Comparison of ENCODE assay signal across 11 mouse cellular contexts in the genomic region with DNA sequence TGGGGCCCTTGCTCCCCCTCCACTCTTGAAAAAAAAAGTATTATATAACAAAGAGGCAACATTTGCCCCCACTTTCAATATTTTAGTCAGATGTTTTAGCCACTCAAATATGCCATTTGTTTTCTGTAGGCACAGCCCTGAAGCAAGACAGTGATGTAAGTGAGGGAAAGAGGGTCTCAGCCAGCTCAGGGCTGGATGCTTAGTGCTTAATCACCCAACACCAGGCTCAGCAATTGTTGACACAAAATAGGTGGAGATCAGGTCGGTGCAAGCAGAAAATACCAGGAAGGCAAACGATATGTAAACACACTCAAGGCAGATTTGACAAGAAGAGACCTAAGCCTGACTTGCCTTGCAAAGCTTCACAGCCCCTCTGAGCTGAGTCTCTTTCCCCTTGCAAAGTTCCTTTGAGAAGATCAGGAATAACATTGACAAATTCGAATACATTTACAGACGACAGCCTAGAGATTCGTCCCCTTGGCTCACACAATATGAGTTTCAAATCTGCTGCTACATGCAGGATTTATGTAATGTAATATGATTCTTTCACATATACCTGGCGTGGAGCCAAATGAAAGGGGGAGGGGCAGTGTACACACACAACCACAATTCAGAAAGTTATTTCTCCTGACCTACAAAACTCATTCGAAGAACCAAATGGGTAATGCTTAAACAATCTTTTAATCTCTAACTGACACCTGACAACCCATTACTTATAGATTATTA.
DNase-seq lines count a peak whose midpoint lies in the region; ATAC-seq and TF ChIP-seq lines count a peak whose summit lies in the region.
"Had no signal": no experiment of that assay in that cellular context is flagged by ENCODE, and none has a peak within 500 bp of the region (broad histone marks: within the 10 kb centered on the region; RNA-seq: fewer than 3 reads in every experiment).

No protein-coding gene starts in this region.

- H3K27me3 ChIP-seq in hindbrain, embryonic 15.5 days = no peaks in the 10 kb centered on the region
- no peaks in the 10 kb centered on the region for H3K27me3 ChIP-seq in hindbrain, embryonic 11.5 days (ENCODE audit: control insufficient read depth, insufficient read depth, low read length)
- H3K27me3 ChIP-seq in stomach, postnatal 0 days (ENCODE audit: control insufficient read depth, insufficient read depth, low read length) = no peaks in the 10 kb centered on the region

- no peak for TF ChIP-seq CTCF in stomach, postnatal 0 days (IDR thresholded peaks at IDR 0.05; ENCODE audit: low read depth)

- DNase-seq in hindbrain, embryonic 11.5 days (ENCODE audit: low spot score) = no peak
- peak; percentile 15 for DNase-seq in right cerebral cortex, postnatal 4 days
- DNase-seq in right cerebral cortex, postnatal 14 days = no peak
- peak; percentile 82 for DNase-seq in stomach, postnatal 0 days (ENCODE audit: low spot score)
- no peak for DNase-seq in thymus, postnatal 25 days

- H3K9ac ChIP-seq in hindbrain, embryonic 15.5 days = no peak overlapping the region
- no peak overlapping the region for H3K9ac ChIP-seq in hindbrain, embryonic 11.5 days (ENCODE audit: low read depth, low read length)
- H3K9ac ChIP-seq in stomach, postnatal 0 days (ENCODE audit: low read length) = no peak overlapping the region

- H3K9me3 ChIP-seq in hindbrain, embryonic 15.5 days = no peaks in the 10 kb centered on the region
- H3K9me3 ChIP-seq in hindbrain, embryonic 11.5 days (ENCODE audit: control insufficient read depth, low read length) = no peaks in the 10 kb centered on the region
- no peaks in the 10 kb centered on the region for H3K9me3 ChIP-seq in stomach, postnatal 0 days (ENCODE audit: control insufficient read depth, low read length)
- H3K9me3 ChIP-seq: midbrain, embryonic 10.5 days had no signal

- no peak overlapping the region for H3K4me2 ChIP-seq in hindbrain, embryonic 15.5 days
- H3K4me2 ChIP-seq in hindbrain, embryonic 11.5 days (replicated peaks; ENCODE audit: low read depth, low read length) = no peak overlapping the region
- 0 out of 2 replicates have a peak overlapping the region, but pooled peaks have one; percentile 18 for H3K4me2 ChIP-seq in stomach, postnatal 0 days (replicated peaks; ENCODE audit: low read depth)
- H3K4me2 ChIP-seq: heart, embryonic 11.5 days had no signal

- ATAC-seq in hindbrain, embryonic 15.5 days (ENCODE audit: low FRiP score, low read depth) = no peak
- ATAC-seq in hindbrain, embryonic 11.5 days (ENCODE audit: low FRiP score) = no peak
- ATAC-seq in hematopoietic stem cell, adult 5-6 weeks (replicated peaks in 1 of 2; ENCODE audit: insufficient read depth in 1 of 2, low FRiP score in 2 of 2, low TSS enrichment in 1 of 2, low read depth in 1 of 2, poor library complexity in 2 of 2, severe bottlenecking in 2 of 2) = peak; percentile 22 to 28; a peak in 2 of 4 replicates
- peak; percentile 88 for ATAC-seq in stomach, postnatal 0 days (ENCODE audit: low FRiP score, low TSS enrichment)

- no peaks in the 10 kb centered on the region for H3K36me3 ChIP-seq in hindbrain, embryonic 15.5 days
- no peaks in the 10 kb centered on the region for H3K36me3 ChIP-seq in hindbrain, embryonic 11.5 days (ENCODE audit: control insufficient read depth, insufficient read depth, low read length)
- no peaks in the 10 kb centered on the region for H3K36me3 ChIP-seq in stomach, postnatal 0 days (ENCODE audit: control insufficient read depth, insufficient read depth, low read length)
- H3K36me3 ChIP-seq: midbrain, embryonic 10.5 days had no signal

- H3K4me3 ChIP-seq in hindbrain, embryonic 15.5 days = no peak overlapping the region
- H3K4me3 ChIP-seq in hindbrain, embryonic 11.5 days (ENCODE audit: low read depth, low read length) = no peak overlapping the region
- no peak overlapping the region for H3K4me3 ChIP-seq in stomach, postnatal 0 days (ENCODE audit: low read depth, low read length)
- H3K4me3 ChIP-seq: erythroblast, embryonic 14.5 days; left cerebral cortex, adult 2 months; midbrain, embryonic 10.5 days had no signal

- TF ChIP-seq EP300 in stomach, postnatal 0 days (optimal IDR thresholded peaks at IDR 0.05) = peak; percentile 13

- H3K4me1 ChIP-seq in hindbrain, embryonic 15.5 days (replicated peaks) = peaks cover 17% of the 10 kb centered on the region
- no peaks in the 10 kb centered on the region for H3K4me1 ChIP-seq in hindbrain, embryonic 11.5 days (replicated peaks; ENCODE audit: control insufficient read depth, insufficient read depth, low read length)
- H3K4me1 ChIP-seq in stomach, postnatal 0 days (replicated peaks; ENCODE audit: control insufficient read depth, insufficient read depth) = peaks cover 5% of the 10 kb centered on the region

- H3K27ac ChIP-seq in hindbrain, embryonic 15.5 days (replicated peaks) = 0 out of 2 replicates have a peak overlapping the region, but pooled peaks have one; percentile 51
- no peak overlapping the region for H3K27ac ChIP-seq in hindbrain, embryonic 11.5 days (ENCODE audit: low read depth, low read length)
- H3K27ac ChIP-seq in stomach, postnatal 0 days (replicated peaks) = peak overlapping the region; percentile 73
- H3K27ac ChIP-seq: left cerebral cortex, adult 2 months; midbrain, embryonic 10.5 days had no signal

- WGBS in hindbrain, embryonic 15.5 days = 49% methylated on average over 7 of the region's 7 CpGs
- WGBS in hindbrain, embryonic 11.5 days = 62% methylated on average over 7 of the region's 7 CpGs
- 8% methylated on average over 7 of the region's 7 CpGs for WGBS in stomach, postnatal 0 days

Comparison
In these comparisons a context has a peak if more than half of its experiments do, and no peak if none do; other contexts are left out.
1. DNase-seq: peak in right cerebral cortex, postnatal 4 days (single experiment) and stomach, postnatal 0 days (single experiment); none in hindbrain, embryonic 11.5 days (single experiment), right cerebral cortex, postnatal 14 days (single experiment) and thymus, postnatal 25 days (single experiment).
2. ATAC-seq: peak in hematopoietic stem cell, adult 5-6 weeks (2 of 2) and stomach, postnatal 0 days (single experiment); none in hindbrain, embryonic 15.5 days (single experiment) and hindbrain, embryonic 11.5 days (single experiment).